Mouse (Mus musculus) splenic B cell, adult 2 months (primary cell): ENCODE measurements around the gene Crhr2.

Experiments
- DNase-seq: peaks from one replicate; pipeline ENCODE4 v3.0.0-alpha.2; 2011; ENCODE audit warnings: low read depth, low spot score
- H3K27me3 ChIP-seq: 2 replicates; pipeline ENCODE4 v1.6.1; 2012; ENCODE audit warnings: mild to moderate bottlenecking, low read length, moderate library complexity, mixed read lengths; ENCODE audit not compliant: control insufficient read depth, poor library complexity, insufficient read depth, severe bottlenecking
- H3K36me3 ChIP-seq: 2 replicates; pipeline ENCODE4 v1.6.1; 2012; ENCODE audit warnings: mild to moderate bottlenecking, low read length, moderate library complexity, mixed read lengths; ENCODE audit not compliant: control insufficient read depth, poor library complexity, insufficient read depth, severe bottlenecking

The Crhr2 gene

GRCm38 (mm10) chr6:55090639-55091038, 42.2 kb downstream of the Crhr2 start:
- no peaks in the 10 kb centered on the region for H3K36me3 ChIP-seq
- DNase-seq = peak; percentile 5
- H3K27me3 ChIP-seq = no peaks in the 10 kb centered on the region

- no peaks in the 10 kb centered on the region for H3K27me3 ChIP-seq
- H3K36me3 ChIP-seq = no peaks in the 10 kb centered on the region
- DNase-seq = no peak
Observed at GRCm38 (mm10) chr6:55087355-55087754, 45.5 kb downstream of the Crhr2 start.

GRCm38 (mm10) chr6:55082261-55083051, 50.4 kb downstream of the Crhr2 start:
- no peak for DNase-seq
- Histone ChIP-seq H3K27me3 (no peaks in the 10 kb centered on the region), H3K36me3 (peaks cover 6% of the 10 kb centered on the region)

GRCm38 (mm10) chr6:55081379-55081778, 51.4 kb downstream of the Crhr2 start:
- Histone ChIP-seq H3K36me3 (peaks cover 8% of the 10 kb centered on the region), H3K27me3 (no peaks in the 10 kb centered on the region)
- DNase-seq = no peak

GRCm38 (mm10) chr6:55076561-55077255, 56.1 kb downstream of the Crhr2 start:
- H3K36me3 ChIP-seq = peaks cover 11% of the 10 kb centered on the region
- DNase-seq = no peak
- H3K27me3 ChIP-seq = no peaks in the 10 kb centered on the region

GRCm38 (mm10) chr6:55065903-55066302, 66.9 kb downstream of the Crhr2 start:
- Histone ChIP-seq H3K27me3 (no peaks in the 10 kb centered on the region), H3K36me3 (peaks cover 19% of the 10 kb centered on the region)
- DNase-seq = no peak

- H3K27me3 ChIP-seq = no peaks in the 10 kb centered on the region
- DNase-seq = no peak
- peaks cover 19% of the 10 kb centered on the region for H3K36me3 ChIP-seq
Observed at GRCm38 (mm10) chr6:55064477-55064827, 68.4 kb downstream of the Crhr2 start.

- H3K27me3 ChIP-seq = no peaks in the 10 kb centered on the region
- peaks cover 18% of the 10 kb centered on the region for H3K36me3 ChIP-seq
- no peak for DNase-seq
Observed at GRCm38 (mm10) chr6:55063793-55064476, 68.9 kb downstream of the Crhr2 start.

GRCm38 (mm10) chr6:55062200-55062599, 70.6 kb downstream of the Crhr2 start:
- Histone ChIP-seq H3K36me3 (peaks cover 11% of the 10 kb centered on the region), H3K27me3 (no peaks in the 10 kb centered on the region; the same call in 1 of the 2 replicates)
- no peak for DNase-seq

- no peak for DNase-seq
- no peaks in the 10 kb centered on the region; the same call in 1 of the 2 replicates for H3K27me3 ChIP-seq
- peaks cover 11% of the 10 kb centered on the region for H3K36me3 ChIP-seq
Observed at GRCm38 (mm10) chr6:55061328-55061727, 71.5 kb downstream of the Crhr2 start.

GRCm38 (mm10) chr6:55060241-55060825, 72.5 kb downstream of the Crhr2 start:
- no peak for DNase-seq
- Histone ChIP-seq H3K27me3 (no peaks in the 10 kb centered on the region; the same call in 1 of the 2 replicates), H3K36me3 (peaks cover 8% of the 10 kb centered on the region)

GRCm38 (mm10) chr6:55057427-55057826, 75.4 kb downstream of the Crhr2 start:
- DNase-seq = peak; percentile 22
- Histone ChIP-seq H3K27me3 (no peaks in the 10 kb centered on the region; the same call in 1 of the 2 replicates), H3K36me3 (peaks cover 6% of the 10 kb centered on the region)

GRCm38 (mm10) chr6:55054491-55054890, 78.3 kb downstream of the Crhr2 start:
- H3K36me3 ChIP-seq = no peaks in the 10 kb centered on the region; the same call in 1 of the 2 replicates
- no peak for DNase-seq
- no peaks in the 10 kb centered on the region; the same call in 1 of the 2 replicates for H3K27me3 ChIP-seq

GRCm38 (mm10) chr6:55049186-55049585, 83.6 kb downstream of the Crhr2 start:
- Histone ChIP-seq H3K27me3 (no peaks in the 10 kb centered on the region), H3K36me3 (peaks cover 4% of the 10 kb centered on the region)
- DNase-seq = no peak
